Mouse (Mus musculus) liver (tissue): ENCODE data around the gene Scd2.
"Not testable (repeated sequence)": the region's sequence is repeated elsewhere in the genome, so short reads cannot be mapped to it uniquely, and the experiment has no call there.

Experiments
- DNase-seq: peaks from one replicate; pipeline ENCODE4 v3.0.0-alpha.2; 2020; ENCODE audit warnings: mixed read lengths

Scd2 gene

GRCm38 (mm10) chr19:44274452-44274851 is 19.0 kb upstream of the Scd2 start:
- DNase-seq: no peak

DNA sequence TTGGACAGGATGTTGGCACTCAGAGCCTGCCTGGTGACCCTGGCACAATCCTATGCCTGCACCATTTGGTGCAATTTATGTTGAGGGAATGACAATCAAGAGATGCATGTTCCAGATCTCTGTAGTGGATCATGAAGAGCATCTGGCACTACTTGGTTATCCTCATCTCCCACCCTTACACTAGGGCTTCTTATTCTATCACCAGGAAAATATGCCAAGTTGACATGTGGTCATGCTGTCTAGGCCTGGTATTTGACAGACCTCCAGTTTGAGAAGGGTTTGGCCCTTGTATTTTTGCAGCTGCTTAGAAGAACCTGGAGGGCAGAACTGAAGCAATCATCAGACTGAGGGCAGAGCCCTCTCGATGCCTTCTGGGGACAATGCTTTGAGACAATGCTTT is 18.1 kb upstream of the Scd2 start:
- DNase-seq: no peak

DNA sequence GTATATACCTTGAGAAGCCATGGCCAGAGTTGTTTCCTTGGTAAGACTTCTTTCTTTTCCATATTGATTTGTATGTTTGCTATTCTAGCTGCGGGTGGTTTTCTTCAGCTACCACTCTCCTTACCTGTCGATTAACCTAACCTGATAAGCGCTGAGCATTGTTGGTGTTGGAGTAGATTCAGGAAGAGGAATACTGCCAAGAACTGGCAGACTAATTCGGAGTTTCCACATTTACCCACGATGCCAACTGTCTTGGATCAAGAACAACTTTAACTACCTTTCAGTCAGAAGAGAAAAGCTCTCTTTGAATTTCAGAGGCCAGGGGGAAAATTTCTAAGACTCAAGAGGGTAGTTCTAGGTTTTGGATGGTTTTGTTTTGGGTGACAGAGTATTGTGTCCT is 16.6 kb upstream of the Scd2 start:
- no peak for DNase-seq

DNA sequence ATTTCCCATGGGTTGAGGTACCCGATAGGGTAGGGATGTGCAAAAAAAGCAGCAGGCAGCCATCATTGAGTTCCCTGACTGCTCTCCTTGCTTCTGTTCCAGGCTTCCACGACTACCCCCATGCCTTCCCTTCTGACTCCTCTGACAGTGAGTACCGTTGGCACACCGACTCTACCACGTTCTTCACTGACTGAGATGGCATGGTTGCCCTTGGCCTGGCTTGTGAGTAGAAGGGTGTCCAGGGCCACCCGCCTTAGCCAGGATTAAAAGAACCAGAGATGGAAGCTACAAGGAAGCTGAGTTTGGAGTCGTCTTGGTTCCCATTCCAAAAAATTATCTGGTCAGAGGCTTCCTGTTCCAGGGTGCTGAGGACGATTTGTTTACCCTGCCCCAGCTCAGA is 15.5 kb upstream of the Scd2 start:
- no peak for DNase-seq

DNA sequence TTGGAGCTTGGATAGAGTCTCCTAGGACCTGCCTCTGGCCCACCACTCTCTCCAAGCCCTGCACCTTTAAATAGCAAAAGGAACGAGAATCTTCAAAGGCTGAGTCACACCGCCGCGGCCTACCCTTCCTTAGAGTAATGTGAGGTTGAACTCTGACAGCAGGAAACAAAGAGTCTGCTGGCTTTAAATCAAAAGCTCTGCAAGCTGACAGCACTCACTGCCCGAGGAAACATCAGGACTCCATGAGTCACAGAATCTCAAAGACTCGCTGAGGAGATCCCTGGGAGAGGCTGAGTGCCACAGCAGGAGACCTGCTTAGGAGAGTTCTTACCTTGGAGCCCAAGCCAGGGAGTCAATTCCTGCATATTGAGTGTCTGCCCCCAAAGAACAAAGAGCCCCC is 12.7 kb upstream of the Scd2 start:
- peak; percentile 28 for DNase-seq

- DNase-seq: not testable (repeated sequence)
These were observed 11.5 kb upstream of the Scd2 start for GRCm38 (mm10) chr19:44281825-44282447.

DNA sequence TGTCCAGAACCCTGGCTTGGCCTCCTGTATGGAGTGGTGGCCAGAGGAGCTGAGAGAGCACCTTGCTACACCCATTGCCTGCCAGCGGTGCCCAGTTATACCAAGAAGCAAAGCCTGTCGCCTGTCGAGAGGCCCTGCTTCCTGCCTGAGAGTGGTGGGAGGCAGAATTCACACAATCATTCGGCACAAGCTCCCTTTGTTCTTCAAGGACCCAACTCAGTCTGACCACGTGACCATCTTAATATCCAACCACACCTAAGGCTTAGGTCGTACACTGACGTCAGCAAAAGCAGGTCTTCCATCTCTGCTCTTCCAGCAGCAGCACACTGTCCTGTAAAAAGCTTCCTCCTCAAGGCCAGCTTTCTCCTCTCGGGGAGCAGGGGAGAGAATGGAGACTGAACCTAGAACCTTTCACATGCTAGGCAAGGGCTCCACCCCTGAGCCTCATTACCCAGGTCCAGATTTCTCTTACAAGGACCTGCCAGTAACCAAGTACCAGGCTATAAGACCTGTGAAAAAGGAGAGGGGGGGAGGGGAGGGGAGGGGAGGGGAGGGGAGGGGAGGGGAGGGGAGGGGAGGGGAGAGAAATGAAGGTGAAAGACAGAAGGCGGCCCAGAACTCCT is 10.8 kb upstream of the Scd2 start:
- peak; percentile 26 for DNase-seq

- DNase-seq: no peak
These were observed 10.1 kb upstream of the Scd2 start for GRCm38 (mm10) chr19:44283157-44284024.

DNA sequence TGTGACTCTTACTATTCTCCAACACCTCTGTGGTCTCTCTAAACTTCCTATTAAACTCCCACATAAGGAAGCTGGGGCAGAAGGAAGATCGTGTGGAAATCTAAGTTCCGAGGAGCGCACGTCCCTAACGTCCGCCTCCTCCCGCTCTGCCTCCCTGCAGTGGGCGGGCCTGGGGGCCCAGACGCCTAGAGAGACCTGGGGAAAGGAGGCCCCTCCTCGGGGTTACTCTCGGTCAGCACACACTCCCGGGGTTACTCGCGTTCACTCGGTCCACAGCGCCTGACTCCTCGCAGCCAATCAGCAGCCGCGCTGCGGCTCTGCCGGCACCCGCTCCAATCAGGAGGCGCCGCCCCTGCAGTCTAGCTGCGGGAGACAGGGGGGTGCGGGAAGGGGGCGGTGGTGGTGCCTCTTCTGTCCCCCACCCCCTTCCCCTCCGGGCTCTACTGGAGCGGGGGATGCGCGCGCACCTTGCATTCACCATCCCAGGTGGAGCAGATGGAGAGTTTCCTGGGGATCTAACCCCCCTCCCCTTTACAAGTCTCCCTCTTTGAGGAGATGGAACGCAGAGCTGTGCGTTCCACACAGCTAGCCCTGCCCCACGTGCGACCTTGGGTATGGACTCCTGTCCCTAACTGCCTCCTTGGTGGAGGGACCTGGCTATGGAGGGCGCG is 9.3 kb upstream of the Scd2 start:
- DNase-seq: peak; percentile 96

- DNase-seq: peak; percentile 64
These were observed 8.8 kb upstream of the Scd2 start for GRCm38 (mm10) chr19:44284723-44285122.

GRCm38 (mm10) chr19:44285554-44285953 is 7.9 kb upstream of the Scd2 start:
- no peak for DNase-seq

- peak; percentile 48 for DNase-seq
These were observed 7.4 kb upstream of the Scd2 start for GRCm38 (mm10) chr19:44286109-44286508.

DNA sequence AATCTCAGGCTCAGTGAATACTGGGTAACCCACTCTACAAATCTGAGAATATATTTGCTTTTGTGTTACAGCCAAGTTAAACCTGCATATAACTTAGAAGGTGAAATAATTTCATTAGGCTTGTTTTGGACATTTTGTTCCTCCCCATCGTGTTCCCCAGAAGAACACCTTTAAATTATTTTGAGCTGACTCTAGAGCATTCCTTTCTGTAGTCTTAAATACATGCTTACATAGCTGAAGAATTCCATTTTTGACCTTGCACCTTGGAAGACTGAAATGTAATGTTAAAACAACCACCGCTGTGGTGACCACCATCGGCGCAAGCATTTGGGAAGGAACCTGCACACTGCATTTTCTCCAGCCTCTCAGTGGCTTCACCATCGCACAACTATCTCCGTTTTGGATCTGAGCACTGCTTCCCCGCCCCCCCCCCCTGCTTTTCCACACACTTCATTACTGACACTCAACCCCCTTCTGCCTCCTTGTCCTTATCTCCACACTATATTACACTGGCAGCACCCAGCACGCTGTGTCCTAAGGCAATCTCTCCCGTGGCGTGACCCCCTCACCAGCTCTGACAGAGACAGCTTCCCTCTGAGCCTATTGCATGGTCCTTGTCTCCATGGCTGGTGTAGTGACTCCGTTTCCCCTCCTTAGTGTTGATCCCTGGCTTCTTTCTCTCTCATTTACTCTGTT is 5.9 kb upstream of the Scd2 start:
- no peak for DNase-seq

GRCm38 (mm10) chr19:44292083-44292482 is 1.4 kb upstream of the Scd2 start:
- no peak for DNase-seq

- DNase-seq: peak; percentile 34
These were observed 991 bp upstream of the Scd2 start for GRCm38 (mm10) chr19:44292483-44292882.

DNA sequence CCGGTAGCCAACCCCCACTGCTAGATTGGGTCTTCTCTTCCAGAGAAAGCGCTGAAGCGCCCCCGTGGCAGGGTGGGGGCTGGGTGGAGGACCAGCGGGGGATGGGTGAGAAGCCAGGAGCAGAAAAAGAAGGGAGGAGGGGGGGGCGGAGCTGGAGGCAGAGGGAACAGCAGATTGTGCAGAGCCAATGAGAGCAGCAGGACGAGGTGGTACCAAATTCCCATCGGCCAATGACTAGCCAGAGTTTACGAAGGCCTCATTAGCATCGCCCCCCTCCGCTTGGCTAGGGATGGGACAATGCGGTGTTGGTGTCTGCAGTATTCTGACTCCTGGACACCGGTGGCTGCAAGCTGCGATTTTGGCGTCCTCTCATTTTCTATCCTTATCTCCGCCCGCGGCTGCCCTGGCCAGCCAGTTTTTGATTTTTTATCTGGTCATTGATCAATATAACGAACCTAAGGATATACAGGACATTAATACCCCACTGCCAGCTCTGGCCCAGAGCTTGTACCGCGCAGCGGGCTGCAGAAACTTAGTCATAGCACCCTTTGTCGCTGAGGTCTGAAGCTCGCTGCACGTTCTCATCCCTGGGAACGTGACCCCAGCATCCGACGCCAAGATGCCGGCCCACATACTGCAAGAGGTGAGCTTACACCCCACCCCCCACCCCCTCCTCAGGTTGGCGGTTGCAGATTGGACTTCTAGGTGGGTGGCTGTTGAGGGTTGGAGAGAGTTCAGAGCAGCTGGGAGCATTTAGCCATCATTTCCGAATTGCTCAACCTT is 486 bp downstream of the Scd2 start:
- peak; percentile 96 for DNase-seq

GRCm38 (mm10) chr19:44294588-44295041 is 1.1 kb downstream of the Scd2 start:
- DNase-seq: peak; percentile 92

DNA sequence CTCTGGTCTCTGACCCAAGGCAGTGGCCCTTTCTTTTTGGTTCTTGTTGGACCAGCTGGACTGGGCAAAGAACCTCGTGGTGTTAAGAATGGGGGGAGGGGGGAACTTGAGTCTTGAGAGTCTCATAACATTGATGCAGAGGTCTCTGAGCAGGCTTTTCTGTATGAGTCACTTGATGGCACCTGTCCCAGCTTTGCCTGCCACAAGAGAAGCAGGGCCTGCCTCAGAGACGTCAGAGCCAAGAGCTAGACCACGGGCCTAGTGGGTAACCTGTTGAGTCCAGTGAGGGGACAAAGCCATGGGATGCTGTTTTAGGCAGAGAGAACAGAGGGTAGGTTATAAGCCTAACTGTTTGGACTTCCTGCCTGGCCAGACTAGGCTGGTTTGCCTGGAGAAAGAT is 1.8 kb downstream of the Scd2 start:
- no peak for DNase-seq

GRCm38 (mm10) chr19:44295741-44296140 is 2.3 kb downstream of the Scd2 start:
- DNase-seq: peak; percentile 91

DNA sequence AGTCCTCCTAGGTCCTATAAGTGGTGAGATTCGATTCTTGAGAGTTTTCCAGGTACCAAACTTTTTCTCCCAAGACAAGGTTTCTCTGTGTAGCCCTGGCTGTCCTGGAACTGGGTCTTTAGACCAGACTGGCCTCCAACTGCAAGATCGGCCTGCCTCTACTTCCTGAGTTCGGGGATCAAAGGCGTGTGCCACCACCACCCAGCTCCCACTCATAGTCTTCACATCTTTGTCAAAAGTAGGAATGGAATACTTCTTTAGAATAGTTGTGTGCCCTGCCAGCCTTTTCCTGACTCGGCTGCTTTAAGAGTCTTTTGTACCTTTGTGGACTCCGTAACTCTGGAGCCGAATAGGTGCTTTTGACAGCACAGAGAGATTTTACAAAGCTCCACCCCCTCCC is 2.7 kb downstream of the Scd2 start:
- no peak for DNase-seq

GRCm38 (mm10) chr19:44297068-44297760 is 3.7 kb downstream of the Scd2 start:
- DNase-seq: no peak
